Mouse (Mus musculus) lung, postnatal 0 days (tissue): ENCODE data around the gene Lin28a. TPM values are rescaled to one million over a fixed set of nuclear protein-coding genes. Genes with fewer than 3 reads are reported as not detected.

ENCODE experiments used
- ATAC-seq: fragments of 200-750 bp; cut with Nextera tagmentation; 2 replicates; pipeline ENCODE4 v1.8.0; 2017; ENCODE audit warnings: moderate library complexity
- DNase-seq: peaks from one replicate; pipeline ENCODE4 v3.0.0-alpha.2; 2016; ENCODE audit warnings: low spot score
- H3K27ac ChIP-seq: fragments of 300-500 bp; sonication (generic); 2 replicates; pipeline ENCODE4 v1.5.1; 2014; ENCODE audit warnings: antibody characterized with exemption, mild to moderate bottlenecking, low read length, mixed read lengths
- H3K27me3 ChIP-seq: fragments of 300-500 bp; sonication (generic); replicated peaks from 2 replicates; pipeline ENCODE4 v1.6.1; 2014; ENCODE audit warnings: low read length, mixed read lengths; ENCODE audit not compliant: insufficient read depth
- H3K36me3 ChIP-seq: fragments of 300-500 bp; sonication (generic); 2 replicates; pipeline ENCODE4 v1.6.1; 2014; ENCODE audit warnings: low read length, mixed read lengths; ENCODE audit not compliant: insufficient read depth
- H3K4me1 ChIP-seq: fragments of 300-500 bp; sonication (generic); 2 replicates; pipeline ENCODE4 v1.6.1; 2014; ENCODE audit warnings: antibody characterized with exemption, low read depth, low read length, mixed read lengths; ENCODE audit not compliant: insufficient read depth
- H3K4me2 ChIP-seq: fragments of 300-500 bp; sonication (generic); replicated peaks from 2 replicates; pipeline ENCODE4 v1.6.1; 2014; ENCODE audit warnings: low read depth, mild to moderate bottlenecking, low read length, moderate library complexity, mixed read lengths
- H3K4me3 ChIP-seq: fragments of 300-500 bp; sonication (generic); 2 replicates; pipeline ENCODE4 v1.5.1; 2014; ENCODE audit warnings: low read depth, low read length
- H3K9ac ChIP-seq: fragments of 300-500 bp; sonication (generic); replicated peaks from 2 replicates; pipeline ENCODE4 v1.6.1; 2014; ENCODE audit warnings: low read depth, mild to moderate bottlenecking
- H3K9me3 ChIP-seq: fragments of 300-500 bp; sonication (generic); 2 replicates; pipeline ENCODE4 v1.6.1; 2016; ENCODE audit warnings: low read length, mixed read lengths
- CTCF ChIP-seq: IDR thresholded peaks from 2 replicates; pipeline ENCODE4 v1.5.1; 2016; ENCODE audit warnings: antibody characterized with exemption, mild to moderate bottlenecking
- EP300 ChIP-seq: IDR thresholded peaks from 2 replicates; pipeline ENCODE4 v1.6.1; 2016; ENCODE audit warnings: antibody characterized with exemption, mild to moderate bottlenecking, control low read depth
- WGBS: fragments of 180-500 bp; shearing (Covaris S2); extraction: QIAGEN DNeasy Blood & Tissue Kit; methylation state at CpG from one replicate; pipeline ENCODE4 v1.1.7; 2014; 5-methylcytosine and 5-hydroxymethylcytosine counted together
- polyA plus RNA-seq: library from polyadenylated mRNA; unstranded; fragments of >200 nt; fragmentation: Nextera tagmentation; extraction: Ambion mirVana; gene quantifications from 2 replicates; pipeline ENCODE4 v1.2.1, GENCODE M21; 2015

Gene Lin28a
- polyA plus RNA-seq, 1 experiment from 2014 or later, result not detected

- 66% methylated on average over 4 of the region's 4 CpGs for WGBS
- TF ChIP-seq EP300 (no peak), CTCF (no peak)
- DNase-seq (no peak), ATAC-seq (no peak)
- Histone ChIP-seq H3K27ac (no peak overlapping the region), H3K4me3 (no peak overlapping the region), H3K9me3 (no peaks in the 10 kb centered on the region), H3K4me1 (peaks cover 13% of the 10 kb centered on the region; the same call in 1 of the 2 replicates), H3K36me3 (no peaks in the 10 kb centered on the region), H3K4me2 (no peak overlapping the region), H3K9ac (no peak overlapping the region), H3K27me3 (no peaks in the 10 kb centered on the region)
Observed at GRCm38 (mm10) chr4:133970196-133970595, 48.4 kb downstream of the Lin28a start.

GRCm38 (mm10) chr4:133969114-133969770 is 49.4 kb downstream of the Lin28a start:
- peaks cover 13% of the 10 kb centered on the region; the same call in 1 of the 2 replicates for H3K4me1 ChIP-seq
- H3K36me3 ChIP-seq, result no peaks in the 10 kb centered on the region
- ATAC-seq (no peak), DNase-seq (no peak)
- no peak for TF ChIP-seq EP300
- TF ChIP-seq CTCF, result no peak
- no peaks in the 10 kb centered on the region for H3K27me3 ChIP-seq
- H3K27ac ChIP-seq, result no peak overlapping the region
- no peak overlapping the region for H3K9ac ChIP-seq
- no peak overlapping the region for H3K4me2 ChIP-seq
- WGBS, result 71% methylated on average over 8 of the region's 8 CpGs
- H3K4me3 ChIP-seq, result no peak overlapping the region
- H3K9me3 ChIP-seq, result no peaks in the 10 kb centered on the region

GRCm38 (mm10) chr4:133968150-133968921 is 50.3 kb downstream of the Lin28a start, which contains the start of gene Hmgn2:
TSS of gene Hmgn2 (minus strand) at chr4:133968650.
- TF ChIP-seq CTCF, result no peak
- Histone ChIP-seq H3K9ac (peak within 1 kb of the TSS; percentile 80), H3K9me3 (no peaks in the 10 kb centered on the region), H3K4me3 (peak within 1 kb of the TSS; percentile 95), H3K4me1 (peaks cover 13% of the 10 kb centered on the region; the same call in 1 of the 2 replicates), H3K27ac (peak within 1 kb of the TSS; percentile 98), H3K36me3 (no peaks in the 10 kb centered on the region; the same call in 1 of the 2 replicates), H3K4me2 (peak within 1 kb of the TSS; percentile 98), H3K27me3 (no peaks in the 10 kb centered on the region)
- ATAC-seq (peak; percentile 69), DNase-seq (peak; percentile 57)
- WGBS, result under 1% methylated on average over 40 of the region's 42 CpGs

- peak; percentile 95 for DNase-seq
- H3K27me3 ChIP-seq, result no peaks in the 10 kb centered on the region
- peak overlapping the region; percentile 98 for H3K27ac ChIP-seq
- H3K4me2 ChIP-seq, result peak overlapping the region; percentile 98
- peak; percentile 84 for ATAC-seq
- H3K36me3 ChIP-seq, result no peaks in the 10 kb centered on the region; the same call in 1 of the 2 replicates
- WGBS, result 6% methylated on average over 28 of the region's 29 CpGs
- H3K4me1 ChIP-seq, result peaks cover 13% of the 10 kb centered on the region; the same call in 1 of the 2 replicates
- H3K9ac ChIP-seq, result peak overlapping the region; percentile 80
- TF ChIP-seq EP300 (0 out of 2 replicates have a peak, but pooled peaks have one; percentile 29), CTCF (no peak)
- peak overlapping the region; percentile 95 for H3K4me3 ChIP-seq
- no peaks in the 10 kb centered on the region for H3K9me3 ChIP-seq
Observed at GRCm38 (mm10) chr4:133967866-133968149, 50.8 kb downstream of the Lin28a start.

- Histone ChIP-seq H3K9me3 (no peaks in the 10 kb centered on the region), H3K9ac (peak overlapping the region; percentile 80), H3K27me3 (no peaks in the 10 kb centered on the region), H3K4me2 (peak overlapping the region; percentile 98), H3K4me3 (peak overlapping the region; percentile 95), H3K36me3 (no peaks in the 10 kb centered on the region; the same call in 1 of the 2 replicates), H3K4me1 (peaks cover 13% of the 10 kb centered on the region; the same call in 1 of the 2 replicates), H3K27ac (peak overlapping the region; percentile 98)
- peak; percentile 90 for ATAC-seq
- WGBS, result under 1% methylated on average over 57 of the region's 101 CpGs
- no peak for TF ChIP-seq EP300
- TF ChIP-seq CTCF, result no peak; the same call in none of the 2 replicates
- DNase-seq, result peak; percentile 97
Observed at GRCm38 (mm10) chr4:133967138-133967865, 51.3 kb downstream of the Lin28a start.
